Mouse (Mus musculus) CH12.LX (cell line): ENCODE results near the gene Frmd8. TPM values are rescaled to one million over a fixed set of nuclear protein-coding genes. Genes with fewer than 3 reads are reported as not detected.

Source experiments
- DNase-seq: peaks from one replicate; pipeline ENCODE4 v3.0.0-alpha.2; 2013; ENCODE audit errors: extremely low read depth
- H3K27ac ChIP-seq: 2 replicates; pipeline ENCODE4 v1.5.1; 2012; ENCODE audit warnings: low read depth, mild to moderate bottlenecking, control low read depth, moderate library complexity; ENCODE audit not compliant: insufficient read depth
- H3K27me3 ChIP-seq: replicated peaks from 2 replicates; pipeline ENCODE3; 2012; ENCODE audit warnings: inconsistent platforms
- H3K36me3 ChIP-seq, 2 experiments: replicated peaks in 1 of 2; 2 replicates each; pipeline versions ENCODE3 to v1.6.1; 2012; ENCODE audit warnings: inconsistent platforms in 1 of 2, low read length in 1 of 2, mild to moderate bottlenecking in 1 of 2, mixed read lengths in 1 of 2, moderate library complexity in 1 of 2; ENCODE audit not compliant: control insufficient read depth in 1 of 2, insufficient read depth in 1 of 2
- H3K4me1 ChIP-seq, 2 experiments: 2 replicates each; pipeline ENCODE4 v1.6.1; 2012; ENCODE audit warnings: inconsistent platforms in 1 of 2, moderate library complexity in 1 of 2; ENCODE audit not compliant: insufficient read depth in 2 of 2, control insufficient read depth in 1 of 2
- H3K4me2 ChIP-seq: 2 replicates; pipeline ENCODE4 v1.6.1; 2012; ENCODE audit warnings: low read depth, mild to moderate bottlenecking, control low read depth; ENCODE audit not compliant: poor library complexity, insufficient read depth, severe bottlenecking
- H3K4me3 ChIP-seq, 3 experiments: fragments of 150-350 bp in 1 of 3; sonication (generic) in 1 of 3; replicated peaks in 1 of 3; 2 replicates each; pipeline versions ENCODE3 to v1.5.1; 2011 to 2012; ENCODE audit warnings: low read depth in 2 of 3, low read length in 2 of 3, mild to moderate bottlenecking in 2 of 3, moderate library complexity in 2 of 3, control low read depth in 1 of 3, improper control_type of control experiment in 1 of 3, inconsistent platforms in 1 of 3, mixed read lengths in 1 of 3; ENCODE audit not compliant: poor library complexity in 1 of 3
- H3K79me2 ChIP-seq: replicated peaks from 2 replicates; pipeline ENCODE4 v1.6.1; 2012; ENCODE audit warnings: mild to moderate bottlenecking, moderate library complexity; ENCODE audit not compliant: control insufficient read depth, poor library complexity, insufficient read depth, severe bottlenecking; ENCODE audit errors: extremely low read depth
- H3K9ac ChIP-seq: 2 replicates; pipeline ENCODE4 v1.6.1; 2012; ENCODE audit warnings: low read depth, mild to moderate bottlenecking, control low read depth, moderate library complexity; ENCODE audit not compliant: insufficient read depth
- H3K9me3 ChIP-seq: replicated peaks from 2 replicates; pipeline ENCODE3; 2012; ENCODE audit warnings: low read length, inconsistent platforms, mixed read lengths
- BHLHE40 ChIP-seq: IDR thresholded peaks from 2 replicates; pipeline ENCODE4 v1.6.1; 2011; ENCODE audit warnings: mild to moderate bottlenecking, low read depth, low read length, improper control_type of control experiment
- CHD1 ChIP-seq: IDR thresholded peaks from 2 replicates; pipeline ENCODE4 v1.6.1; 2012; ENCODE audit warnings: low read depth, low read length, improper control_type of control experiment, inconsistent platforms
- ELF1 ChIP-seq: IDR thresholded peaks from 2 replicates; pipeline ENCODE4 v1.6.1; 2014; ENCODE audit warnings: low read depth, mild to moderate bottlenecking, inconsistent platforms, low read length, improper control_type of control experiment
- ETS1 ChIP-seq: conservative IDR thresholded peaks from 2 replicates; pipeline ENCODE4 v1.6.1; 2012; ENCODE audit warnings: low read depth, mild to moderate bottlenecking, inconsistent platforms, low read length, improper control_type of control experiment, moderate library complexity
- GABPA ChIP-seq: IDR thresholded peaks from 2 replicates; pipeline ENCODE4 v1.6.1; 2012; ENCODE audit warnings: low read depth, low read length, improper control_type of control experiment, inconsistent platforms; ENCODE audit not compliant: insufficient replicate concordance
- IRF4 ChIP-seq: IDR thresholded peaks from 2 replicates; pipeline ENCODE4 v1.6.1; 2014; ENCODE audit warnings: low read depth, mild to moderate bottlenecking, inconsistent platforms, low read length, improper control_type of control experiment
- JUN ChIP-seq: IDR thresholded peaks from 2 replicates; pipeline ENCODE4 v1.6.1; 2011; ENCODE audit warnings: low read depth, mild to moderate bottlenecking, low read length, improper control_type of control experiment, moderate library complexity; ENCODE audit not compliant: insufficient read depth
- MAZ ChIP-seq: IDR thresholded peaks from 2 replicates; pipeline ENCODE4 v1.6.1; 2012; ENCODE audit warnings: low read depth, mild to moderate bottlenecking, inconsistent platforms, low read length, improper control_type of control experiment, moderate library complexity
- MXI1 ChIP-seq: IDR thresholded peaks from 2 replicates; pipeline ENCODE4 v1.6.1; 2011; ENCODE audit warnings: mild to moderate bottlenecking, low read depth, low read length, improper control_type of control experiment
- NRF1 ChIP-seq: IDR thresholded peaks from 2 replicates; pipeline ENCODE4 v1.6.1; 2014; ENCODE audit warnings: low read depth, mild to moderate bottlenecking, inconsistent platforms, low read length, improper control_type of control experiment, moderate library complexity
- PAX5 ChIP-seq: IDR thresholded peaks from 2 replicates; pipeline ENCODE4 v1.6.1; 2012; ENCODE audit warnings: low read length, inconsistent platforms, mixed read lengths
- POLR2A ChIP-seq: IDR thresholded peaks from 2 replicates; pipeline ENCODE4 v1.6.1; 2011; ENCODE audit warnings: low read depth, mild to moderate bottlenecking, improper control_type of control experiment, low read length
- POLR2AphosphoS2 ChIP-seq: IDR thresholded peaks from 2 replicates; pipeline ENCODE4 v1.6.1; 2011; ENCODE audit warnings: low read depth, low read length, improper control_type of control experiment
- RAD21 ChIP-seq: IDR thresholded peaks from 2 replicates; pipeline ENCODE4 v1.6.1; 2011; ENCODE audit warnings: low read depth, mild to moderate bottlenecking, low read length, improper control_type of control experiment, moderate library complexity
- RCOR1 ChIP-seq: conservative IDR thresholded peaks from 2 replicates; pipeline ENCODE4 v1.6.1; 2012; ENCODE audit warnings: low read depth, mild to moderate bottlenecking, inconsistent platforms, low read length, improper control_type of control experiment
- SIN3A ChIP-seq: IDR thresholded peaks from 2 replicates; pipeline ENCODE4 v1.6.1; 2012; ENCODE audit warnings: low read length, improper control_type of control experiment, inconsistent platforms
- SMC3 ChIP-seq: IDR thresholded peaks from 2 replicates; pipeline ENCODE4 v1.6.1; 2011; ENCODE audit warnings: low read depth, low read length, improper control_type of control experiment
- TBP ChIP-seq: conservative IDR thresholded peaks from 2 replicates; pipeline ENCODE4 v1.6.1; 2011; ENCODE audit warnings: low read depth, low read length, improper control_type of control experiment
- TCF12 ChIP-seq: IDR thresholded peaks from 2 replicates; pipeline ENCODE4 v1.6.1; 2014; ENCODE audit warnings: low read depth, mild to moderate bottlenecking, inconsistent platforms, low read length, improper control_type of control experiment
- UBTF ChIP-seq: IDR thresholded peaks from 2 replicates; pipeline ENCODE4 v1.6.1; 2012; ENCODE audit warnings: low read depth, mild to moderate bottlenecking, inconsistent platforms, low read length, improper control_type of control experiment, moderate library complexity
- USF1 ChIP-seq: IDR thresholded peaks from 2 replicates; pipeline ENCODE4 v1.6.1; 2014; ENCODE audit warnings: low read depth, mild to moderate bottlenecking, inconsistent platforms, low read length, improper control_type of control experiment
- ZC3H11A ChIP-seq: IDR thresholded peaks from 2 replicates; pipeline ENCODE4 v1.6.1; 2012; ENCODE audit warnings: low read depth, mild to moderate bottlenecking, inconsistent platforms, low read length, improper control_type of control experiment
- ZKSCAN1 ChIP-seq: IDR thresholded peaks from 2 replicates; pipeline ENCODE4 v1.6.1; 2012; ENCODE audit warnings: low read depth, inconsistent platforms, low read length, improper control_type of control experiment, borderline replicate concordance
- ZMIZ1 ChIP-seq: IDR thresholded peaks from 2 replicates; pipeline ENCODE4 v1.6.1; 2012; ENCODE audit warnings: low read depth, mild to moderate bottlenecking, inconsistent platforms, low read length, improper control_type of control experiment
- dilution Hi-C: fragments of 300-500 bp; cut with MboI; formaldehyde crosslinking; loops from 2 replicates; pipeline ENCODE4 v1.14.3; 2020; ENCODE audit warnings: low sequenced_read_pairs; ENCODE audit not compliant: extremely low pct_unique_long_range_greater_than_20kb, extremely low pct_ligation_motif_present
- in situ Hi-C: fragments of 300-500 bp; cut with MboI; formaldehyde crosslinking; loops from 3 replicates; pipeline ENCODE4 v1.14.3; 2019; ENCODE audit warnings: low sequenced_read_pairs, low pct_ligation_motif_present, low pct_unique_long_range_greater_than_20kb, mixed read lengths
- polyA plus RNA-seq: library from polyadenylated mRNA; unstranded; fragments of >175 nt; gene quantifications from 2 replicates; pipeline ENCODE4 v1.2.1, GENCODE M21; 2012; ENCODE audit warnings: low read depth; ENCODE audit not compliant: insufficient read length
- total RNA-seq, 2 experiments: library from RNA; depleted of rRNA; stranded (reverse); fragments of 300-350 nt in 1 of 2; fragments of >200 nt in 1 of 2; gene quantifications; 2 replicates each; pipeline ENCODE4 v1.2.3; 2012 to 2014

The Frmd8 gene
- total and polyA plus RNA-seq, 3 experiments = 13.5 to 30.7 (median 25.2) TPM

DNA sequence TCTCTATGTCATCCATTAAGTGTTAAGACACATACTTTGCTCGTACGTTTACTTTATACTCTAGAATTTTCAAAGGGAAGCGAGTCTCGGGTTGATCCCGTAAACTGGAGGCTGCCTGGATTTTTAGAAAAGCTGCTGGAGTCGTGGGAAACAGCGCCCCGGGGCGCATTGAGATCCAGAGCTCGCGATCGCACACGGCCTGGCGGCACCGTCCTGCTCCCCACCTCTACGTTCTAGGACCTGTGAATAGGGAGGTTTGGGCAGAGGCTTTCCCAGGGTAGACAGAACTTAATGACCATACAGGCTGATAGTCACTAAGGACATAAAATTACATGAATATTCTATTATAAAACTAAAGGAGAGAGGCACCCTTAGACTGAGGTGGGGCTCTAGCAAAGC, 71.2 kb downstream of the Frmd8 start:
- in situ Hi-C loops (no loop called here), dilution Hi-C loops (no loop called here)
- Histone ChIP-seq H3K4me1 (peaks cover 20 to 38% of the 10 kb centered on the region in 2 experiments), H3K79me2 (peaks cover 30% of the 10 kb centered on the region), H3K9ac (peak overlapping the region; percentile 93), H3K9me3 (no peaks in the 10 kb centered on the region), H3K4me3 (peak overlapping the region; percentile 25 to 98 (median 41)), H3K36me3 (peaks cover 11 to 24% of the 10 kb centered on the region in 2 experiments), H3K4me2 (peak overlapping the region; percentile 90)
- no peak for DNase-seq
- TF ChIP-seq TBP (no peak), GABPA (no peak), RCOR1 (no peak)
- TF ChIP-seq, all 38 proteins: peak for 0
- H3K27me3 ChIP-seq = no peaks in the 10 kb centered on the region
- H3K27ac ChIP-seq = peak overlapping the region; percentile 82

DNA sequence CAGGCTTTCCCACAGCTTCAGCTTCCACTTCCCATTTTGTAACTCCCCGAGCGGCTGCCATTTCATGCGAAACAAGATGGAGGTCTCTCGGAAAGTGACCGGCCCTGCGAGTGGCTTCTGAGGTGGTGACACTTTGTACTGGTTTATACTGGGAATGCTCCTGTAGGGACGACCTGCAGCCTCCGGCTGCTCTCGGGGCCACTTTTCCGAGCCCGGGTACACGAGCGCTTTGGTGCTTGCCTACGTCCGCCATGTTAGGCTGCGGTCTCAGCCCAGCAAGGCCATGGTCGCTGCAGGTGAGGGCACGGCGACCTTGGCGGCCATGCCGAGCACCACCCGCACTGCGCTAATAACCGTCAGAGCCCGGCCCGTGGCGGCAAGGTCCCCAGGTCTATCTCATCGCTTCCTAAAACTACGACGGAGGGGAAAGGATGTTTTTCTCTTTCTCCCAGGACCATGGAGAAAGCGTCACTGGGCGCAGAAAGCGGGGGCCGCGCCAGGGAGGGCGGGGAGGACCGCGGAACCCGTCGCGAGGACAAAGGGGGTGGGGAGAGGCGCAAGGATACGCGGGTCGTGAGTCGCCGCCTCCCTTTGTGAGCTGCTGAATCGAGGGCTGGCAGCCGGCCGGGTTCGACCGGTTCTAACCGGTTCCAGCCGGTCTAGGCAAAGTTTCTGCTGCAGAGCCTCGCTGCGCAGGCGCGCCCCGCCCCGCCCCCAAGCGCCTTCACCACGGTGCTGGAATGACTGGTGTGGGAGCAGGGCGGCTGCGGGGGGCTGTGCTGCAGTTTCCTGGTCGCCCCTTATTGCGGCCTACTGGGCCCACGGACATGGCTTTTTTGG, 71.8 kb downstream of the Frmd8 start:
- Histone ChIP-seq H3K27me3 (no peaks in the 10 kb centered on the region), H3K79me2 (peaks cover 36% of the 10 kb centered on the region), H3K4me3 (peak overlapping the region; percentile 55 to 98 (median 65)), H3K27ac (peak overlapping the region; percentile 91), H3K9me3 (no peaks in the 10 kb centered on the region), H3K4me2 (peak overlapping the region; percentile 90), H3K4me1 (peaks cover 15 to 32% of the 10 kb centered on the region in 2 experiments), H3K9ac (peak overlapping the region; percentile 94), H3K36me3 (peaks cover 16 to 30% of the 10 kb centered on the region in 2 experiments)
- dilution Hi-C loops (no loop called here), in situ Hi-C loops (no loop called here)
- DNase-seq = peak; percentile 97
- TF ChIP-seq SMC3 (no peak), ELF1 (no peak), POLR2A (peak; percentile 73), NRF1 (no peak), ZC3H11A (no peak), JUN (no peak), UBTF (peak; percentile 87)
- TF ChIP-seq, all 38 proteins: peak for 2

DNA sequence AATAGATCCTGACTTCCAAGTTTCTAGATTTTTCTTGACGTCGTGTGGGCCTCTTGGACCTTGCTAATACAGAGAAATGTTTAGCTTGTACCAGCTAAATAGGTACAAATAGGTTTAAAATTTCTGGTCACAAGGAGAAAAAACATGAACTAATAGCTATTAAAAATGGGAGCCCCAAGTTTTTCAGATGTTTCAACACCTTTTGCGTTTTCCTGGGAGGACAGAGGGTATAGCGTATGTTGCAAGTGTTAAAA, 72.4 kb downstream of the Frmd8 start:
- Histone ChIP-seq H3K4me2 (peak overlapping the region; percentile 53; the same call in 1 of the 2 replicates), H3K9me3 (no peaks in the 10 kb centered on the region), H3K79me2 (peaks cover 41% of the 10 kb centered on the region), H3K4me3 (peak overlapping the region; percentile 55 to 98 (median 65)), H3K9ac (peak overlapping the region; percentile 94), H3K4me1 (peaks cover 12 to 27% of the 10 kb centered on the region in 2 experiments), H3K27ac (peak overlapping the region; percentile 91), H3K27me3 (no peaks in the 10 kb centered on the region), H3K36me3 (peaks cover 20 to 35% of the 10 kb centered on the region in 2 experiments)
- in situ Hi-C loops (no loop called here), dilution Hi-C loops (no loop called here)
- DNase-seq = no peak
- TF ChIP-seq TBP = no peak
- no peak for TF ChIP-seq ELF1
- no peak for TF ChIP-seq IRF4
- TF ChIP-seq BHLHE40 = no peak
- no peak for TF ChIP-seq CHD1
- no peak for TF ChIP-seq ZC3H11A
- no peak for TF ChIP-seq ZKSCAN1
- no peak for TF ChIP-seq ETS1
- TF ChIP-seq GABPA = no peak
- TF ChIP-seq MAZ = no peak
- no peak for TF ChIP-seq ZMIZ1
- no peak for TF ChIP-seq POLR2AphosphoS2
- no peak for TF ChIP-seq RAD21
- no peak for TF ChIP-seq SIN3A
- no peak for TF ChIP-seq PAX5
- no peak for TF ChIP-seq USF1
- no peak for TF ChIP-seq MXI1
- no peak for TF ChIP-seq TCF12
